Mouse (Mus musculus) heart, embryonic 16.5 days (tissue): Measurements from ENCODE around the gene Myl6. TPM values are rescaled to one million over a fixed set of nuclear protein-coding genes. Genes with fewer than 3 reads are reported as not detected.

Source experiments
- ATAC-seq: fragments of 200-750 bp; cut with Nextera tagmentation; replicated peaks from 2 replicates; pipeline ENCODE4 v1.8.0; 2017; ENCODE audit warnings: moderate number of reproducible peaks; ENCODE audit not compliant: insufficient read depth, low FRiP score; ENCODE audit errors: extremely low read depth
- H3K27ac ChIP-seq: fragments of 300-500 bp; sonication (generic); 2 replicates; pipeline ENCODE4 v1.5.1; 2014; ENCODE audit warnings: mild to moderate bottlenecking, low read length, control low read depth, moderate library complexity
- H3K27me3 ChIP-seq: fragments of 300-500 bp; sonication (generic); 2 replicates; pipeline ENCODE4 v1.6.1; 2014; ENCODE audit warnings: low read length, mixed read lengths; ENCODE audit not compliant: control insufficient read depth, insufficient read depth
- H3K36me3 ChIP-seq: fragments of 300-500 bp; sonication (generic); 2 replicates; pipeline ENCODE4 v1.6.1; 2014; ENCODE audit not compliant: control insufficient read depth, insufficient read depth
- H3K4me1 ChIP-seq: fragments of 300-500 bp; sonication (generic); 2 replicates; pipeline ENCODE4 v1.6.1; 2014; ENCODE audit warnings: low read length, mixed read lengths; ENCODE audit not compliant: control insufficient read depth, insufficient read depth
- H3K4me2 ChIP-seq: fragments of 300-500 bp; sonication (generic); 2 replicates; pipeline ENCODE4 v1.6.1; 2014; ENCODE audit warnings: low read depth, mild to moderate bottlenecking, control low read depth, low read length
- H3K4me3 ChIP-seq: fragments of 300-500 bp; sonication (generic); 2 replicates; pipeline ENCODE4 v1.5.1; 2014; ENCODE audit warnings: mild to moderate bottlenecking, control low read depth, low read length
- H3K9ac ChIP-seq: fragments of 300-500 bp; sonication (generic); 2 replicates; pipeline ENCODE4 v1.6.1; 2014; ENCODE audit warnings: low read length, control low read depth
- H3K9me3 ChIP-seq: fragments of 300-500 bp; sonication (generic); replicated peaks from 2 replicates; pipeline ENCODE4 v1.6.1; 2016; ENCODE audit warnings: low read length; ENCODE audit not compliant: control insufficient read depth
- WGBS: fragments of 180-500 bp; shearing (Covaris S2); extraction: QIAGEN DNeasy Blood & Tissue Kit; methylation state at CpG from one replicate; pipeline ENCODE4 v1.1.7; 2014; 5-methylcytosine and 5-hydroxymethylcytosine counted together
- microRNA-seq: library from miRNA; unstranded; fragments of <30 nt; microRNA quantifications from one replicate; pipeline ENCODE4, GENCODE M21; 2017
- polyA plus RNA-seq: library from polyadenylated mRNA; unstranded; fragments of >200 nt; fragmentation: Nextera tagmentation; extraction: Ambion mirVana; gene quantifications from 2 replicates; pipeline ENCODE4 v1.2.1, GENCODE M21; 2015

The Myl6 gene
- polyA plus RNA-seq, 1 experiment from 2014 or later = 945 TPM

DNA sequence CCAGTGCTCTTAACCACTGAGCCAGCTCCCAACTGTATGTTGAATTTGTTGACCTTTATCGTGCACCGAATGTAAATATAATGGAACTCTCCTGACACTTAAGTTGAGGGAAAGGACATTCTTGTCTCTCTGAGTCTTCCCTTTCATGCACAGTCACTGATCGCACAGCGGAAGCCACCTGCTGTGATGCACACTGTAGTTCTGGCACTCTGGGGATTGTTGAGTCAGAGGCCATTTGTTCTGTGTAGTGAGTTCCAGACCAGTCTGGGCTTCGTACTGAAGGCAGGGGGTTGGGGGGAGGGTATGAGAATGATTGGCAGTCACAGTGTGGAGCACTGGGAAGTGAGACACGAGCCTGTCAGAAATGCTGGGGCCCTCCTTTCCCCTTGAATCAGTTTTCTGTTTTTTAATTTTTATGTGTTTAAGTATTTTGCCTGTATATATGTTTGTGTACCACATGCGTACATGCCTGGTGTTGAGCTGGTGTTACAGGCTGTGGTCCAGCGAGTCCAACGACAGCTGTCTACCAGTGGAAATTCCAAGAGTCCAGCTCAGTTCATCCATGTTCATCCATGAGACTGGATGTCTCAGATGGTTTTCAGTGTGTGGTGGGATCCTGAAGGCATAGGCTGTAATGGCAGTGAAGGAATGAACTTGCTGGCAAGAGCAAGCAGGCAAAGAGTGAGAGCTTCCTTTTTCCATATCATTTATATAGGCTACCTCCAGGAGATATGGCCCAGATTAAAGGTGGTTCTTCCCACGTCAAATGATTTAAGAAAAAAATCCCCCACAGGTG lies 52.4 kb downstream of the Myl6 start:
- no peak overlapping the region for H3K4me2 ChIP-seq
- WGBS = 90% methylated on average over 10 of the region's 10 CpGs
- no peaks in the 10 kb centered on the region for H3K4me1 ChIP-seq
- no peaks in the 10 kb centered on the region for H3K27me3 ChIP-seq
- H3K27ac ChIP-seq = no peak overlapping the region
- H3K9me3 ChIP-seq = no peaks in the 10 kb centered on the region
- peaks cover 26% of the 10 kb centered on the region for H3K36me3 ChIP-seq
- H3K4me3 ChIP-seq = no peak overlapping the region
- ATAC-seq = no peak
- H3K9ac ChIP-seq = no peak overlapping the region

Small RNA genes within 50 kb of the gene (microRNA-seq; reads per million reads assigned to microRNA genes)
- gene Mir6916 (not detected), gene Mir8105 (0.59 reads per million)

Other genes with a start within 250 kb of the Myl6 start
- 0.17 TPM in 1 of 2 replicates, not detected in the other for gene Apon, start 240.0 kb downstream of the Myl6 start, polyA plus RNA-seq
- gene Apof, start 225.5 kb downstream of the Myl6 start, polyA plus RNA-seq = 0.15 and 0.26 TPM in 2 replicates
- gene Stat2, start 223.6 kb downstream of the Myl6 start, polyA plus RNA-seq = 11.3 and 11.8 TPM in 2 replicates
- 4.3 and 6.0 TPM in 2 replicates for gene Il23a, start 195.4 kb downstream of the Myl6 start, polyA plus RNA-seq
- 26.1 and 28.1 TPM in 2 replicates for gene Pan2, start 190.8 kb downstream of the Myl6 start, polyA plus RNA-seq
- gene Cnpy2, start 171.7 kb downstream of the Myl6 start, polyA plus RNA-seq = 184 and 195 TPM in 2 replicates
- gene Cs, start 156.4 kb downstream of the Myl6 start, polyA plus RNA-seq = 567 and 572 TPM in 2 replicates
- 13.4 and 19.4 TPM in 2 replicates for gene Coq10a, start 125.1 kb downstream of the Myl6 start, polyA plus RNA-seq
- gene Ankrd52, start 117.0 kb downstream of the Myl6 start, polyA plus RNA-seq = 8.1 and 8.5 TPM in 2 replicates
- 0.41 TPM in 1 of 2 replicates, not detected in the other for gene Slc39a5, start 92.9 kb downstream of the Myl6 start, polyA plus RNA-seq
- 55.9 and 60.4 TPM in 2 replicates for gene Nabp2, start 82.7 kb downstream of the Myl6 start, polyA plus RNA-seq
- 29.9 and 31.7 TPM in 2 replicates for gene Rnf41, start 82.5 kb downstream of the Myl6 start, polyA plus RNA-seq
- 54.9 and 57.5 TPM in 2 replicates for gene Smarcc2, start 34.9 kb downstream of the Myl6 start, polyA plus RNA-seq
- 4.2 and 4.4 TPM in 2 replicates for gene Myl6b, start 4.5 kb upstream of the Myl6 start, polyA plus RNA-seq
- gene Esyt1, start 31.7 kb upstream of the Myl6 start, polyA plus RNA-seq = 22.5 and 25.7 TPM in 2 replicates
- 8.4 and 9.5 TPM in 2 replicates for gene Zc3h10, start 53.6 kb upstream of the Myl6 start, polyA plus RNA-seq
- gene Rpl41, start 55.2 kb upstream of the Myl6 start, polyA plus RNA-seq = 1,776 and 2,205 TPM in 2 replicates
- 125 and 150 TPM in 2 replicates for gene Pa2g4, start 71.8 kb upstream of the Myl6 start, polyA plus RNA-seq
- gene Erbb3, start 95.5 kb upstream of the Myl6 start, polyA plus RNA-seq = 3.9 and 5.4 TPM in 2 replicates
- gene Rps26, start 132.6 kb upstream of the Myl6 start, polyA plus RNA-seq = 316 and 332 TPM in 2 replicates
- 1.1 and 1.5 TPM in 2 replicates for gene Ikzf4, start 151.8 kb upstream of the Myl6 start, polyA plus RNA-seq
- 15.0 and 15.3 TPM in 2 replicates for gene Suox, start 179.9 kb upstream of the Myl6 start, polyA plus RNA-seq
- gene Rab5b, start 202.1 kb upstream of the Myl6 start, polyA plus RNA-seq = 69.8 and 73.5 TPM in 2 replicates
- gene Pmel, start 210.1 kb upstream of the Myl6 start, polyA plus RNA-seq = 1.7 and 2.8 TPM in 2 replicates
- 90.7 and 93.6 TPM in 2 replicates for gene Cdk2, start 210.9 kb upstream of the Myl6 start, polyA plus RNA-seq